Mouse (Mus musculus): ENCODE data around the gene Polr2f.

Gene Polr2f

DNA sequence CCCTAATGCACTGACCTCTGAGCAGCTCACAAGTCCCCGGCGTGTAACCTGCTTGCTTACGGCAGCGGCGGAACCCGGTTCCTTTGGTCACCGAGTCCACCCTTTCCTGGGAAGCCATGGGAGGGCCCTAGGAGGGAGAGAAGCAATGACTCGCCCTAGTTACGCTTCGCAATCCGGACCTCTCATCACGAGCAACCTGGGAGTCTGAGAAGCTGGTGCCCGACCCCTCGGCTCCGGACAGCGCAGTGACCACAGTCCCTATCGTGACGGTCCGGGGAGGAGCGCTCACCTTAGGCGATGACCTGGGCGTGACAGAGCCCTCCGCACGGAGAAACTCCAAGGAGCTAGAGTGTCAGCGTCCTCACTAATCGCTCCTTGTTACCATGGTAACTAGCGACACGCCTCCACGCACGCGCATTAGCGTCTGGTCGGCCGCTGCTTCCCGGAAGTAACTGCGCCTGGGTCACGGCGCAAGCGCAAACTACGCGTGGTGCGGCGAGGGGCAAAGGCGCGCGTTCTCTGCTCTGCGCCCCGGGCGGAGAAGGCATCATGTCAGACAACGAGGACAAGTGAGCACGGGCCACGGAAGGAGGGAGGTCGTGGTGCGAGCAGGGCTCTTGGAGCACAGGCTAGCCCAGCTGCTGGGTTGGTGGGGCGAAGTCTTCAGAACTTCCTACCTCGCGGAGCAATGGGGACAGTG lies at the start of gene Polr2f, which contains the start of gene 1700088E04Rik:
Polr2f (plus strand) TSS at position 144 of the 700 bp plus-strand sequence.
1700088E04Rik (minus strand) TSS at position 388 of the 700 bp plus-strand sequence.
- in situ Hi-C loops (cut with MseI, MboI): no loop called here

DNA sequence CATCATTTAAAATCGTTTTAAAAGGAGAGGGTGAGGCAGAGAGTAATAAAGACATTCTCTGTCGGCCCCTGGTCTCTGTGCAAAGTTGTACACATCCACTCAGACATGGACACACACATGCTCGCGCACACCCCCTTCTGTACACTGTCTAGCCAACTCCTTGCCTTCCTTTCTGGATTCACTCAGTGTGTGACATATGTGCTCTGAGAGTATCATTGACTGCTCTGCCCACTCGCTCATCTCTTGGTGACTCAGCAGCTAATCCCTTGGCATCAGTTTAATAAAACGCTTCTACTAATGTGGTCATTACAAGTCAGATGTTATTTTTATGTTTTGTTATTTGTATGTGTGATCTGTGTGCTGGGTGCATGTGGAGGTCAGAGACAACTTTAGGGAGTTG lies 48.5 kb upstream of the Polr2f start:
- in situ Hi-C loops (cut with MseI, MboI): no loop called here

DNA sequence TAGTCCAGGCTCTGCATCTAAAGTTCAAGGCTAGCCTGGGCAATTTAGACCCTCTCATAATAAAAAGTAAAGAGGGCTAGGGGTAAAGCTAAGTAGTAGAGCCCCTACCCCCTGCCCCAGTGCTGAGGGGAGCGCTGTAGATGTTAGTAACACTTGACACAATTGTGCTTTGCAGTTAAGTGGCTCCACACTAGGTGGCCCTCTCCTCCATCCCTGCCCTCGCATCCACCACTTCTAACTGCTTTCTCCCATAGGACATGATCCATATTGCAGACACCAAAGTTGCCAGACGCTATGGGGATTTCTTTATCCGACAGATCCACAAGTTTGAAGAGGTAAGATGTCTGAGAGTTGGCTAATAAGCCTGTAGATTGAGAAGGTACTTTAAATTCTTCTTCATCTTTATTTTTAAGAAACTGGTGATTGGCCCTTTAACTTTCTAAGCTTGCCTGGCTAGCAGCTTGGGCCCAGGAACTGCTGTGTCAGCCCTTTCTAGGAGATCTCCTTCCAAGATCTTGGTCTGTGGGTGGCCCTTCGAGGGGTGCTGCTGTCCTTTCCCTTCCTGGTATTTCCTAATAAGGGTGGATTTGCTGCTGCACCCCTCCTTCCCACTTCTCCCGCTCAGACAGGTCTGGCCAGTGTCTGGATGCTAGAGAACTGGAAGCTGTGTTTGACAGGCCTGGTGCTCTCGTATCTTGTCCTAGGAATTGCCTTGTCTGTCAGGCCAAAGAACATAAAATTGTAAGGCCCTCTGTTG lies 47.5 kb upstream of the Polr2f start:
- in situ Hi-C loops (cut with MseI, MboI): no loop called here

- in situ Hi-C loops (cut with MseI, MboI): no loop called here
Measured at GRCm38 (mm10) chr15:79095483-79095882, 45.3 kb upstream of the Polr2f start.

DNA sequence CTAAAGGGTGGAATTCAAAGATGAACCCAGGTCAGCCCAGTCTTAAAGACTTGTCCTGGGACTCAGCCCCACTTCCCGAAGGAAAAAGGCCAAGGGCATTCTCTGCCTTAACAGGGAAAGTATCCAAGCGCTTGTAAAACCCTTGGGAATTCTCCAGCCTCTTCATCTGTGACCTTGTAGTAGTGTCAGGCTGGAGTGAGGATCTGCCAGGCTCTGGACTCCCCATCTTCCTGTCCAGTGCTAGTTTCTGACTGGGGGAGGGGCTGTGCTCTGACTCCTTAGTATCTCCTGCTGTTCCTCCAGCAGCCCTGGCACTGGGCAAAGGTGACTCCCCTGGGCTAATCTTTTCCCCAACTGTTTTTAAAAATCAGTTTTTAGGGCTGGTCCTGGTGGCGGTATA lies 44.3 kb upstream of the Polr2f start:
- in situ Hi-C loops (cut with MseI, MboI): no loop called here

- in situ Hi-C loops (cut with MseI, MboI): no loop called here
Measured at GRCm38 (mm10) chr15:79097135-79097534, 43.7 kb upstream of the Polr2f start.

- in situ Hi-C loops (cut with MseI, MboI): no loop called here
Measured at GRCm38 (mm10) chr15:79097611-79098025, 43.2 kb upstream of the Polr2f start.

- in situ Hi-C loops (cut with MseI, MboI): no loop called here
Measured at GRCm38 (mm10) chr15:79098220-79098619, 42.6 kb upstream of the Polr2f start.

DNA sequence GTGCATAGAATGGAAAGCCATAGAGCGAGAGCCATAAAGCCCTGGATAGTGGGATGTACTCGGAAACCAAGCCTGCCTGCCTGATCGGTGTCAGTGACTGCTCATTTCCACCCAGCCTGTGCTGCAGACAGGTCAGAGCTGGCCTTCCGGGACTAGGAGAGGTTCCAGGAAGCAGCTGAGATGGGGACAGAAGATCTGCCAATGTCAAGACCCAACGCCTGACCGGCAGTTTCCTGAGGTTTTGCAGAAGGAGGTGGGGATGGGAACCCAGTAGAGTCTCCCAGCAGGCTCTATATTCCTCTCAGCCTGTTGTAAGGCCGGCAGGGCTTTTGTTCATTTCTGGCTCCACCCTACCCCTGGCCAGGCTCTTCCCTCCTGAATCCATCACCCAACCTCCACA lies 41.9 kb upstream of the Polr2f start:
- in situ Hi-C loops (cut with MseI, MboI): no loop called here

DNA sequence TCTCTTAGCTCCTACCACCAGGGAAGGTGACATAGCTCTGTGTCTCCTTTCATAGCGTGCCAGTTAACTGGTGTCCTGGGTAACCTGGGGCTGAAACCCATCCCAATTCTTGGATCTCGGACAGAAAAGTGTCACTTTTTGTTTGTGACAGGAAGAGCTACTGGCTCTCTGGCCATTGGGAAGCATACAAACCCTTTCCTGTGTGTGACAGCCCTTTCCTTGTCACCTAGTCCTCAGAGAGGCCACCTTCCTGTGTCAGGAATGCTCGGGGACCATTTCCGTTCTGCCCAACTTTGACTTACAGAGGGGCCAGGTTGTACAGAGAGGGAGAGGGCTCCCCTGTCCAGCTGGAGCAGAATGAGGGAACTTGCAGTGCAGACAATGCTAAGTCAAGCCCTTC lies 41.4 kb upstream of the Polr2f start:
- in situ Hi-C loops (cut with MseI, MboI): no loop called here

DNA sequence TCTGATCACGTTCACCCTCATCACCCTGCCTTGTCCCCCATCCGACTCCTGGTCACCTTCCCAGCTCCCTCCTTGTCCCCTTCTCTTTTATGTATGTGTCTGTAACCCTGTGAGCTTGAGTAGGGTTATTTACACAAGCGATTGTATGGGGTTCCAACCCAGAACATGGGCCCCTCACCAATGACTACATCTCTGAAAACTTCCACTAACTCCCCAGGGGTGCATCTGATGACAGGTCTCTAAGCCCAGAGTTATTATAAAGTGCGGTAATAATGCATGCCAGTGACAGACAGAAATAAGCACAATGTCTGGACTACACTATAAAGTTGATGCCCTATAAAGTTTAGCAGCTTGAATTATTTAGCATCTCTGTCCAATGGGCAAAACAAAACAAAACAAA lies 40.4 kb upstream of the Polr2f start:
- in situ Hi-C loops (cut with MseI, MboI): no loop called here

DNA sequence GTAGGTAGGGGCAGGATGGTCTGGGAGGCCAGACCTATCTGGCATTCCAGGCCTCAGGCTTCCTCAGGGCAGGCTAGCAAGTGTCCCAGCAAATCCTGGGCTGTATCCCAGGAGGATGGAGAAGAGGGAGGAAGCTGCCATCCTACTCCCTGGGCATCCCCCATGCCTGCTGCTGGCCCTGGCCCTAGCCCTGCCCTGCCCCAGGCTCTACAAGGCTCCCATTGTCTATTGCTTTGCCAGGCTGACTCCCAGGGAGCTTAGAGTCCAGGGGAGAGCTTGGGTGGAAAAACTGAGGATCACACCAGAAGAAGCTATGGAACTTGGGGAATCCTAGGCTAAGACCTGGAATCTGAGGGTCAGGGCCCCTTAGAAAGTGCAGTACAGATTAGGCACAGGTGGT lies 39.3 kb upstream of the Polr2f start:
- in situ Hi-C loops (cut with MseI, MboI): no loop called here

DNA sequence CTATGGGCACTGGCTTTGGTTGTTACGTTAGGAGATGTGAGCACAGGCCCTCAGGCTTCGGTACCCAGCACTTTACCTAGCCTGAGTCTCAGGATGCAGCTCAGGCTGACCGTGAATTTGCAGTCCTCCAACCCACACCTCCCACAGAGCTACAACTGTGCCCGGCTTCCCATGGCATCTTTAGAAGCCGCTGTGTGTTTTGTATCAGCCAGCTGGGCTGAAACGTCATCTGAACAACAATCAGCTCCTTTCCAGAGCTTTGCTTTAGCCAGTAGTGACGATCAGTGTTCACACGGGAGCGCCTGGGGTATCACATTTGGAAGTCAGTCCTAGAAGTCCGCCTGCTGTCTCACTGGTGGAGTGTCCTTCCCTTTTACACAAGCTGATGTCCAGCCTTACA lies 37.5 kb upstream of the Polr2f start:
- in situ Hi-C loops (cut with MseI, MboI): no loop called here

DNA sequence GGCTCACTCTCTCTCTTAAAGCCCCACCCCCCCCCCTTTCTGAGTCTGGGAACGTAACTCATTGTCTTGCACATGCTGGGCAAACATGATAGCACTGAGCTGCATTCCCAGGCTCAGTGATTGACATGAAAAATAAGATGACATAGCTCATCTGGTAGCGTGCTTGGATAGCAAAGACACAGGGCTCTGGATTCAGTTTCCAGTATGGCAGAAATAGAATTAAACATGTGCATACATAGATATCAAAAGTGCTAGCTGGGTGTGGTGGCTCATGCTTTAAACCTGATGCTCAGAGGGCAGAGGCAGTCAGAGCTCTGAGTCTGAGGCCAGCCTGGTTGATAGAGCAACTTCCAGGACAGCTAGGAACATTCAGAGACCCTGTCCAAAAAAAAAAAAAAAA lies 35.0 kb upstream of the Polr2f start:
- in situ Hi-C loops (cut with MseI, MboI): no loop called here

GRCm38 (mm10) chr15:79107966-79108365 lies 32.8 kb upstream of the Polr2f start:
- in situ Hi-C loops (cut with MseI, MboI): no loop called here

- in situ Hi-C loops (cut with MseI, MboI): no loop called here
Measured at GRCm38 (mm10) chr15:79108421-79109320, 32.1 kb upstream of the Polr2f start, which contains the start of gene Micall1. Gene Micall1 (plus strand): TSS chr15:79108898.

DNA sequence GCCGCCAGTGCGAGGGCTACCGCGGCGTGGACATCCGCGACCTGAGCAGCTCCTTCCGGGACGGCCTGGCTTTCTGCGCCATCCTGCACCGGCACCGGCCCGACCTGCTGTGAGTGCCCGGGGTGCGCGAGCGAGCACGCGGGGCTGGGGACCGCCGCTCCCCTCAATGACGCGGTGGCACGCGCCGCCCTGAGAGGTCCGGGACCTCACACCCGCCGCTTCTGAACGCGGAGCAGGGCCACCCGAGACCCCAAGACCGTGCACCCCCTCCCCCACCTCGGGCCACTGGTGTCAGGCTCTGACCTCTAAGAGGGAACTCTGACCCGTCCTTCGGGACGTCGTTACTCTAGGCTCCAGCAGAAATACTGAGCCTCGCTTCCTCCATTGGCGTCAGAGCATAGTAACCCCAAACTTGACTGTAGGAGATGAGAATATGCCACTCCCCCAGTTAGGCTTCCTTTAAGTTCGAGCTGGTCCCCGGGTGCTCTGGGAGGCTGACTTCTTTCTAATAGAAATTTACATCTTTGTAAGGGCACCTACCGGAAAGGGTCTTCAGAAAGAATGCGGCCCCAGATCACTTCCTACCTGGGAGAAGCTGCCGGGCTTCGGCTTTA lies 31.4 kb upstream of the Polr2f start:
- in situ Hi-C loops (cut with MseI, MboI): no loop called here

- in situ Hi-C loops (cut with MseI, MboI): no loop called here
Measured at GRCm38 (mm10) chr15:79110031-79110430, 30.8 kb upstream of the Polr2f start.

- in situ Hi-C loops (cut with MseI, MboI): no loop called here
Measured at GRCm38 (mm10) chr15:79110528-79110927, 30.3 kb upstream of the Polr2f start.

DNA sequence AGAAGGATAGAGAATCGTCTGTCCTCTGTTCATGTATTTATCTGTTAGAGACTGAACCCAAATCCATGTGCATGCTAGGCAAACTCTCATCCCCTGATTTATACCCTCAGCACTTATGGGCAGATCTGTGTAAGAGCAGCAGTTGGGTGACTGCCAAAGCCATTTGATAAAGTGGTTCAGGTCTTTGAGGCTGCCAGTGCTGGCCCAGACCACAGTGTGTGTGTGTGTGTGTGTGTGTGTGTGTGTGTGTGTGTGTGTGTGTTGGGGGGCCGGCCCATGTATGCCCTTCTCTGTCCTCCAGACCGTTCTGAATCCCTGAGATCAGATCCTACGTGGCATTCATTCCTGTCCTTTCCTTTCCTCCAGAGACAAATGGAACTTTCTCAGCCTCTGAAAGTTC lies 29.0 kb upstream of the Polr2f start:
- in situ Hi-C loops (cut with MseI, MboI): no loop called here

DNA sequence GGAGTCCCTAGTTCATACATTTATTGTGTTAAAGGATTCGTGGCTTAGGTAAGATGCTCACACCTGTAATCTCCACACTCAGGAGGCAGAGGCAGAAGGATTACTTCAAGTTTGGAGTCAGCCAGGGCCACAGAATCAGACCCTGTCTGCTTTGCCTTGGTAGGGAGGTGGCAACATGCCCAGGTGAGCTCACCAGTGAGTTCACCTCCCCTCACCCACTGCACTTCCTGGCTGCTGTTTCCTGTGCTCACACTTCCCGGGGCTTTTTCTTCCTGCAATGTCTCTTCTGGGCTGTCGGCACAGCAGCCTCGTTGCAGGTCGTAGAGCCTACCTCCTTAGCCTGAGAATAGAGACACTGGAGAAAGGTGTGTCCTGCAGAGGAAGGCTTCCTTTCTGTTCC lies 25.5 kb upstream of the Polr2f start:
- in situ Hi-C loops (cut with MseI, MboI): no loop called here

DNA sequence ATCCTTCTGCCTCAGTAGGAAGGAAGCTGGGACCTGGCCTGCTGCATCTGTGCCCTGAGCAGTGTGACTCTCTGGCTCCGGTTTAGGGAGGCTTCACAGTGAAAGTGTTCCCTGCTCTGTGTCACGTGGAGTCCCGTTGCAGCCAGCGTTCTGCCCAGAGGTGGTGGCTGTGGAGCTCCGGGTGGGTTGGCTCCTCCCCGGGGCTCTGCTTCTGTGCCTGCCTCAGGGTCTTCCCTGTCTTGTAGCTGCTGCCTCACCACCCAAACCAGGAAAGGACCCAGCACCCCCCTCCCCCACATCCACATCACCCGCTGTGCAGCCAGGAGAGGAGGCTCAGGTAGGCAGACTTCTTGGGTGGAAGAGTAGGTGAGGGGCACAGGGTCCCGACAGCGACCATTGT lies 21.3 kb upstream of the Polr2f start:
- in situ Hi-C loops (cut with MseI, MboI): no loop called here

All from mouse trophoblast stem cell (cell line).